Mouse (Mus musculus) forebrain, embryonic 13.5 days (tissue): ENCODE data around the gene Lamb1. TPM values are rescaled to one million over a fixed set of nuclear protein-coding genes. Genes with fewer than 3 reads are reported as not detected.

ENCODE experiments used
- ATAC-seq: fragments of 200-750 bp; cut with Nextera tagmentation; 2 replicates; pipeline ENCODE4 v1.8.0; 2017
- H3K27ac ChIP-seq: fragments of 300-500 bp; sonication (generic); 2 replicates; pipeline ENCODE4 v1.5.1; 2015; ENCODE audit warnings: inconsistent platforms, mild to moderate bottlenecking, moderate library complexity
- H3K27me3 ChIP-seq: fragments of 300-500 bp; sonication (generic); 2 replicates; pipeline ENCODE4 v1.6.1; 2015; ENCODE audit warnings: mild to moderate bottlenecking, inconsistent platforms
- H3K36me3 ChIP-seq: fragments of 300-500 bp; sonication (generic); 2 replicates; pipeline ENCODE4 v1.6.1; 2015; ENCODE audit warnings: mild to moderate bottlenecking, inconsistent platforms; ENCODE audit not compliant: poor library complexity, severe bottlenecking
- H3K4me1 ChIP-seq: fragments of 300-500 bp; sonication (generic); 2 replicates; pipeline ENCODE4 v1.6.1; 2015; ENCODE audit warnings: inconsistent platforms
- H3K4me2 ChIP-seq: fragments of 300-500 bp; sonication (generic); 2 replicates; pipeline ENCODE4 v1.6.1; 2015; ENCODE audit warnings: inconsistent platforms, mild to moderate bottlenecking, moderate library complexity
- H3K4me3 ChIP-seq: fragments of 300-500 bp; sonication (generic); 2 replicates; pipeline ENCODE4 v1.5.1; 2015; ENCODE audit warnings: mild to moderate bottlenecking, inconsistent platforms
- H3K9ac ChIP-seq: fragments of 300-500 bp; sonication (generic); 2 replicates; pipeline ENCODE4 v1.6.1; 2015; ENCODE audit warnings: mild to moderate bottlenecking, inconsistent platforms
- H3K9me3 ChIP-seq: fragments of 300-500 bp; sonication (generic); replicated peaks from 2 replicates; pipeline ENCODE4 v1.6.1; 2016; ENCODE audit warnings: inconsistent platforms
- WGBS: fragments of 180-500 bp; shearing (Covaris S2); methylation state at CpG from one replicate; pipeline ENCODE4 v1.1.7; 2015; 5-methylcytosine and 5-hydroxymethylcytosine counted together
- polyA plus RNA-seq: library from polyadenylated mRNA; unstranded; fragments of >200 nt; fragmentation: Nextera tagmentation; extraction: Ambion mirVana; gene quantifications from 2 replicates; pipeline ENCODE4 v1.2.1, GENCODE M21; 2015

Gene Lamb1
- polyA plus RNA-seq, 1 experiment from 2014 or later, result 15.2 TPM

DNA sequence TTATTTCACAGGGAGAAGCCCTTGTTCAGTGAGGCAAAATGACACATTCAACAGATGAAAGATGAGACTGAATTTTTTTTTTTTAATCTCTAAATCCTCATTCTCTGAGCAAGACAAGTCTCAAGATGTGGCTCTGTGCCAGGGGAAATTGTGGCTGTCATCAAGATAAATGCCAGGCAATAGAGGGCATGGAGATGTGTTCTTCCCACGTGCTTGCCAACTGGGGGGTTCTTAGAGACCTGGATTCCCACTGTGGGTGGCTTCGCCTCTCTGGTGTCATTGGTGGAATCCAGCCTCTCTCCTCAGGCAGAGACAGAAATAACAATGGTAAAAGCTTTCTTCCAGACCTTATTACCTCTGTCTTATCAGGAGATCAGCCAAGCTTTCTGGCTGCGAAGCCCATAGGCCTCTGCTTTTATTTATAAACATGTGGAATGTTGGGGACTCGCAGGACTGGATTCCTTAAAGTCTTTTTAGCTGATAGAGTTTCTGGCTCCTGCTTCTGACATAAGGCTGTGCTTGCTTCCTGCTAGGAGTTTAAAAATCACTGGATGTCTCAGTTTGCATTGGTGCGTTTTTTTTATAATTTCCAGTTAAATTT is 41.1 kb downstream of the Lamb1 start:
- H3K4me2 ChIP-seq, result no peak overlapping the region
- no peak for ATAC-seq
- no peaks in the 10 kb centered on the region for H3K27me3 ChIP-seq
- H3K27ac ChIP-seq, result no peak overlapping the region
- 0 out of 2 replicates have a peak, but pooled peaks cover 10% of the 10 kb centered on the region for H3K4me1 ChIP-seq
- H3K36me3 ChIP-seq, result no peaks in the 10 kb centered on the region
- WGBS, result 75% methylated on average over 5 of the region's 5 CpGs
- H3K9me3 ChIP-seq, result no peaks in the 10 kb centered on the region
- H3K4me3 ChIP-seq, result no peak overlapping the region
- H3K9ac ChIP-seq, result no peak overlapping the region

DNA sequence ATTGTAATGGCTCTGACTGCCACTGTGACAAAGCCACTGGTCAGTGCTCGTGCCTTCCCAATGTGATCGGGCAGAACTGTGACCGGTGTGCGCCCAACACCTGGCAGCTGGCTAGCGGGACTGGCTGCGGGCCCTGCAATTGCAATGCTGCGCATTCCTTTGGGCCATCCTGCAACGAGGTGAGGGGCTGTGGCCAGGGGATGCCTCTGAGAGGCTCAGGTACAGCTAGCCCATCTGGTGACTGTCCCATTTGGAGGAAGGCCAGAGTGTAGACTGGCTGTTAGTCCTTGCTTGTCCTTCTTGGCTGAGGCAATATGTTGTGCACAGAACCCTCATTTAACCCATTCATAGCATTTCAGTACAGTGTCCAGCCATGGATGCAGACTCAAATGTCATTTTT is 42.0 kb downstream of the Lamb1 start:
- Histone ChIP-seq H3K27ac (no peak overlapping the region), H3K36me3 (no peaks in the 10 kb centered on the region), H3K9ac (no peak overlapping the region), H3K27me3 (no peaks in the 10 kb centered on the region), H3K4me1 (0 out of 2 replicates have a peak, but pooled peaks cover 10% of the 10 kb centered on the region), H3K9me3 (no peaks in the 10 kb centered on the region), H3K4me3 (no peak overlapping the region), H3K4me2 (no peak overlapping the region)
- 93% methylated on average over 8 of the region's 8 CpGs for WGBS
- no peak for ATAC-seq

DNA sequence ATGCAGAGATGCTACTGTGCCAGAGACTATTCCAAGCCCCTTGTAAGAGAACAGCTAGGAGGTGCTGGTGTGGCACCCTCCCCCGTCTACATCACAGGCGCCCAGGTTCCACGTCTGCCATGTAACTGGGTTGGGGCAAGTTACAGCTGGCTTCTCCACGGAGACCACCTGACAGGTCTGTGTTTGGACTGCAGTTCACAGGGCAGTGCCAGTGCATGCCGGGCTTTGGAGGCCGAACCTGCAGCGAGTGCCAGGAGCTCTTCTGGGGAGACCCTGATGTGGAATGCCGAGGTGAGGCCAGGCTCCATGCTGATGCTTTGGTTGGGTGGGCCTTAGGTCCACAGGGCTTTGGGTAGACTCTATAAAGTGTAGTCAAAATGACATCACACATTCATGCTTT is 42.7 kb downstream of the Lamb1 start:
- ATAC-seq, result no peak

DNA sequence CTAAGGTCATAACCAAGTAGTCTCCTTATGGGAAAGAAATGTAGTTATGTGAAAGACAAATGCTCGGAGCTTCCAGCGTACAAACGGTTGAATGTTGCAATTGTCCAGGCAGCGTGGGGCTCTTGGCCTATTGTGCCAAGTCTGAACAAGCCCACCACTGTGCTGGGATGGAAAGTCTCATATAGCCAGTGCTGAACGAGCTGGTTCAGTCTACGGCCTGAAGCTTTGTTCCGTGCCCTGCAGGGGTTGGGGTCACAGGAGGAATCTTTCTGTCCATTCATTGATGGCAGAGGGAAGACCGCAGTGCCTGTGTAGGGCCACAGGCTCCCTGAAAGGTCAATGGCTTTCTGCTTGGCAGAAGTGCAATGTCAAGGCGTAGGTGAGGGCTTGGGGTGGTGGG is 45.7 kb downstream of the Lamb1 start:
- no peaks in the 10 kb centered on the region for H3K27me3 ChIP-seq
- no peak for ATAC-seq
- 34% methylated on average over 9 of the region's 9 CpGs for WGBS

More for the DNA sequence above, 42.7 kb downstream of the Lamb1 start:
- Histone ChIP-seq H3K9ac (no peak overlapping the region), H3K4me1 (0 out of 2 replicates have a peak, but pooled peaks cover 5% of the 10 kb centered on the region), H3K4me3 (no peak overlapping the region), H3K27me3 (no peaks in the 10 kb centered on the region), H3K27ac (no peak overlapping the region), H3K36me3 (no peaks in the 10 kb centered on the region), H3K9me3 (no peaks in the 10 kb centered on the region), H3K4me2 (no peak overlapping the region)
- WGBS, result 94% methylated on average over 8 of the region's 8 CpGs

DNA sequence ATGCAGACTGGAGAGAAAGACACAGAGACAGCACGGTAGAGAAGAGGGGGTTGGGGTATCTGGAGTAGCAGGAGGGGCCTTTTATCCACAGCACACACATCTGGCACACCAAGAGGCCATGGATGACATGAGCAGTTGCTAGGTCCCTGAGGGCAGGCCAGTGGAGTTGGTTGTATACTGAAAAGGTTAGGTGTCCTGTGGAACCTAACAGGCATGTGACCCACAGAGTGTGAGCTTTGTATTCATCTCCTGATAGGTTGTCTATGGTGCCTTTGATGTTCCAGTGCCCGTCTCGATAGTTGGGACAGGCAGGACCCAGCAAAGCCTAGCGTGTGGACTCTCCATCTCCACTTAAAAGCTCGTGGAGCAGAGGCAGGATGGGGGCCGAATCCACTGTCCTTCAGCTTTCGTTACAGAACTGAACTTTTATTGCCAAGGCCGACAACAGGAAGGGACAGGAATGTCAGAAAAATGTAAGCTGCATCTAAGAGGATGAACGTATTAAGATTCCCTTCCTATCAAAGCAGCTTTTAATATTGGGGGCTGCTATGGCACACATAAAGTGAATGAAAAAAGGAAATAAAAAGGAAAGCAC is 46.7 kb downstream of the Lamb1 start:
- H3K36me3 ChIP-seq, result no peaks in the 10 kb centered on the region; the same call in 1 of the 2 replicates
- H3K4me2 ChIP-seq, result no peak overlapping the region
- ATAC-seq, result no peak
- H3K4me1 ChIP-seq, result no peaks in the 10 kb centered on the region
- WGBS, result 86% methylated on average over 9 of the region's 9 CpGs
- H3K27me3 ChIP-seq, result no peaks in the 10 kb centered on the region
- no peak overlapping the region for H3K4me3 ChIP-seq
- H3K9ac ChIP-seq, result no peak overlapping the region
- no peak overlapping the region for H3K27ac ChIP-seq
- H3K9me3 ChIP-seq, result no peaks in the 10 kb centered on the region

More for the DNA sequence above, 45.7 kb downstream of the Lamb1 start:
- Histone ChIP-seq H3K4me1 (no peaks in the 10 kb centered on the region), H3K4me2 (no peak overlapping the region), H3K36me3 (no peaks in the 10 kb centered on the region; the same call in 1 of the 2 replicates), H3K27ac (no peak overlapping the region), H3K4me3 (no peak overlapping the region), H3K9ac (no peak overlapping the region), H3K9me3 (no peaks in the 10 kb centered on the region)

DNA sequence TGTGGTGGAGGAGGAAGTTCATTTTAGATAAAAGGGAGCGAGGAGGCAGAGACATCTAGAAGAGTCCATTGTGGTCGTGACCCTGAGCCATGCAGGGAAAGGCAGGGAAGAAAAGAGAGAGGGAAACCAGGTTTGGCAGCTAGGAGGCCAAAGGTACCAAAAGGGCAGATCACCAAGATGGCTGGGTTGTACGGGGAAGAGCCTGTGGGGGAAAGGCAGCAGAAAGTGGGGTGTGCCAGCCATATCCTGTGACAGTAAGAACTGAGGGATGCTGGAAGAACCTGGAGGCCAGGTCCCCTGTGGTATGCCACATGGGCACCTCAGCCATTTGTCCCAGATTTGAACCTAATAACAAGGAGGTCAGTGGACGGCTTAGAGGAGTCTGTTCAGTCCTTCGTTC is 47.2 kb downstream of the Lamb1 start:
- no peaks in the 10 kb centered on the region for H3K4me1 ChIP-seq
- no peaks in the 10 kb centered on the region for H3K9me3 ChIP-seq

DNA sequence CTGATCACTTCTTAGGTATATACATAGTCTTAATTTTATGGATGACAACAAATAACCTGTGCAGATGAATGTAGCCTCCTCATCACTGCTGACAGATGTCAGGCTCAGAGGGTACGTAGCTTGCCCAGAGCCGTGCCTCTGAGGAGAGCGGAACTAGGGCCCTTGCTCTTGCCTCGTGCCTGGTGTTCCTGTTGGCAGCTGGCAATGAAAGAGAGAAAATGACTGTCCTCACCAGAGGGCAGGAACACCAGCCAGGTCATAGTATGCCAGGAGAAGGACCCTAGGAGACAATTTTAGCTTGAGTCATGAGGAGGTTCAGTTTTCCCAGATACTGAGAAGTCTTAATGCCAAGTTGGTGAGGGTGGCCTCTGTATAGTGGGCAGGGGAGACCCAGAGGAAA is 48.1 kb downstream of the Lamb1 start:
- Histone ChIP-seq H3K27me3 (no peaks in the 10 kb centered on the region), H3K4me3 (no peak overlapping the region), H3K4me1 (no peaks in the 10 kb centered on the region), H3K36me3 (no peaks in the 10 kb centered on the region; the same call in 1 of the 2 replicates), H3K27ac (no peak overlapping the region), H3K9ac (no peak overlapping the region), H3K4me2 (no peak overlapping the region), H3K9me3 (no peaks in the 10 kb centered on the region)
- WGBS, result 94% methylated on average over 4 of the region's 4 CpGs
- no peak for ATAC-seq

More for the DNA sequence above, 47.2 kb downstream of the Lamb1 start:
- H3K4me2 ChIP-seq, result no peak overlapping the region
- 93% methylated on average over 5 of the region's 5 CpGs for WGBS
- no peak overlapping the region for H3K4me3 ChIP-seq
- no peaks in the 10 kb centered on the region; the same call in 1 of the 2 replicates for H3K36me3 ChIP-seq
- no peak overlapping the region for H3K9ac ChIP-seq
- no peaks in the 10 kb centered on the region for H3K27me3 ChIP-seq
- no peak overlapping the region for H3K27ac ChIP-seq
- no peak for ATAC-seq

DNA sequence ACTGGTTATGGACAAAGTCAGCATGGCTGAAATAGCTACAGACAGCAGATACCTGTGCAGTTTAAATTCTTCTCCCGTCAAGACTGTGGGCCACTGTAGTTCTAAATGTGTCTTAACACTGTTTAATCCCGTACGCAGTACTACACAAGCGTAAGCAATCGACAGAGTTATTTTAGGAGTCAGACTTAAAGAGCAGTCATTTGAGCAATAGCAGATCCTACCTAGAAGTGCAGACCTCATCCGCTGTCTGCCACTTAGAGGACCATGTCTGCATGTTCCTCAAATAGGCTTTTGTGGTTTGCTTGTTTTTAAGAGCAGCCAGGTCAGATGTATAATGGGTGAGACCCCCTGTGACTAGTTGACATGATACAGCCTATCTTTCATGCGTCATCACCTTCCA is 49.3 kb downstream of the Lamb1 start:
- H3K9ac ChIP-seq, result no peak overlapping the region
- no peaks in the 10 kb centered on the region; the same call in 1 of the 2 replicates for H3K36me3 ChIP-seq
- WGBS, result 96% methylated on average over 7 of the region's 7 CpGs
- H3K27me3 ChIP-seq, result no peaks in the 10 kb centered on the region
- H3K4me2 ChIP-seq, result no peak overlapping the region
- H3K9me3 ChIP-seq, result no peaks in the 10 kb centered on the region
- ATAC-seq, result no peak
- peaks cover 7% of the 10 kb centered on the region; the same call in 1 of the 2 replicates for H3K4me1 ChIP-seq
- H3K4me3 ChIP-seq, result no peak overlapping the region
- H3K27ac ChIP-seq, result no peak overlapping the region

DNA sequence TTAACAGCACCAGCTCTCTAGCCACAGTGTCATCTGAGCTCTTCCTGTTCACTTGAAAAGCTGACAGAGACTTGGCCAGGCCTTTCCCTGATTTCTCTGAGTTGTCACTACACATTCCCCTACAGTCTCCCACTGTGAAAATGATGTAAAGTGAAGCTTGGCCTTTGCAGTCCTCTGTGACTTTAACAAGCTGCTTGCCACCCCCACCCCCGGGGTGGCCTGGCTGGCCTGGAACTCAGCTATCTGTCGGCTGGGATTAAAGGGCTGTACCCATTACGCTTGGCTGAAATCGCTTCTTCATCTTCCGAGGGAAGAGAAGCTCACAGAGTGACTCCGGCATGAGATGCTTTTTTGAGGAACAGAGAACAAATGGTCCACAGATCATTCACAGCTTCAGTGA is 50.9 kb downstream of the Lamb1 start:
- Histone ChIP-seq H3K4me3 (no peak overlapping the region), H3K36me3 (no peaks in the 10 kb centered on the region; the same call in 1 of the 2 replicates), H3K27me3 (no peaks in the 10 kb centered on the region), H3K27ac (no peak overlapping the region), H3K4me2 (no peak overlapping the region), H3K4me1 (peaks cover 7% of the 10 kb centered on the region; the same call in 1 of the 2 replicates), H3K9me3 (no peaks in the 10 kb centered on the region), H3K9ac (no peak overlapping the region)
- WGBS, result 76% methylated on average over 6 of the region's 6 CpGs
- ATAC-seq, result no peak

DNA sequence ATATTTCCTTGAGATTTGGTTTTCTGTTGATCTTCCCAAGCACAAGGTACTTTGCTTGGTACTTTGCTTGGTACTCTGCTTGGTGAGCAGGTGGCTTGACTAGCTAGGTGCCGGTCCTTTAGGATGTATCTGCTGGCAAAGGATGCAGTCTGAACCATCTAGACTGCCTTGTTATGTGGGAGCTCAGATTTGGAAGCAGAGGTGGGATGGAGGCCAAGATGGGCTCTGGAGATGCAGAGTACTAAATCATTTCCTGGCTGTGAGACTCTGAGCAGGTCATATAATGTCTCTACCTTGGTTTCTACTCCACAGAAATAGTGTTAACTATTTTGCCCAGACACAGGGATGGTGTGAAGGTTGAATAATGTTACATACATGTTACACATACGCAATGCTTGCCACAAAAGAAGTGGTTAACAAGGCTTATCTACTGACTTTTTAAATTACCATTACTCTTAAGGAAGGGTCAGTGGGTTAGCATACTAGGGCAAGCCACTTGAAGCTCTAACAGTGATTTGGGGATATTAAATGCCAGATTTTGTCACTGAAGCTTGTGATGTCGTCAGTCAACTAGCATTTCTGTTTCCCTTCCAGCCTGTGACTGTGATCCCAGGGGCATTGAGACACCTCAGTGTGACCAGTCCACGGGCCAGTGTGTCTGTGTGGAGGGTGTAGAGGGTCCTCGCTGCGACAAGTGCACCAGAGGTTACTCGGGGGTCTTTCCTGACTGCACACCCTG is 52.8 kb downstream of the Lamb1 start:
- no peak for ATAC-seq
- no peaks in the 10 kb centered on the region for H3K9me3 ChIP-seq
- no peak overlapping the region for H3K9ac ChIP-seq
- H3K27me3 ChIP-seq, result no peaks in the 10 kb centered on the region
- no peak overlapping the region for H3K27ac ChIP-seq
- H3K4me3 ChIP-seq, result no peak overlapping the region
- no peaks in the 10 kb centered on the region; the same call in 1 of the 2 replicates for H3K36me3 ChIP-seq
- WGBS, result 94% methylated on average over 7 of the region's 7 CpGs
- H3K4me2 ChIP-seq, result no peak overlapping the region
- H3K4me1 ChIP-seq, result peaks cover 7% of the 10 kb centered on the region; the same call in 1 of the 2 replicates

DNA sequence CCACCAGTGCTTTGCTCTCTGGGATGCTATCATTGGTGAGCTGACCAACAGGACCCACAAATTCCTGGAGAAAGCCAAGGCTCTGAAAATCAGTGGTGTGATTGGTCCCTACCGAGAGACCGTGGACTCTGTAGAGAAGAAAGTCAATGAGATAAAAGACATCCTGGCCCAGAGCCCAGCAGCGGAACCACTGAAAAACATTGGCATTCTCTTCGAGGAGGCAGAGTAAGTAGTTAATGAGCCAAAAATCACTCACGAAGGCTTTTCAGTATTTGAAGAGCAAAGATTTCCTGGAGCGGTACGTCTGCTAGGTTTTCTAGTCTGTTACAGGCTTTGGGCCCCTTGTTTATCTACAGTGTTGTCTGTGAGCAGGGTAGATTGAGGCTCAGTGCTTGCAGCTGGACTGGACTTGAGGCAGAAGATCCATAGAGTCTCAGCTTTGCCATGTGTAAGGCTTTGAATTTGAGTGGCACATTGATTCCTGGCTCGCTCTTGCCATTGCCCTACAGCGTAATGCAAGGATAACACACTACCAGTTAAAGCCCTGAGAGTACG is 53.5 kb downstream of the Lamb1 start:
- 67% methylated on average over 10 of the region's 10 CpGs for WGBS
- no peak for ATAC-seq
- no peaks in the 10 kb centered on the region for H3K9me3 ChIP-seq
- no peak overlapping the region for H3K27ac ChIP-seq
- H3K9ac ChIP-seq, result no peak overlapping the region
- no peak overlapping the region for H3K4me3 ChIP-seq
- no peaks in the 10 kb centered on the region for H3K27me3 ChIP-seq
- no peak overlapping the region for H3K4me2 ChIP-seq
- H3K4me1 ChIP-seq, result peaks cover 7% of the 10 kb centered on the region; the same call in 1 of the 2 replicates
- H3K36me3 ChIP-seq, result no peaks in the 10 kb centered on the region; the same call in 1 of the 2 replicates

DNA sequence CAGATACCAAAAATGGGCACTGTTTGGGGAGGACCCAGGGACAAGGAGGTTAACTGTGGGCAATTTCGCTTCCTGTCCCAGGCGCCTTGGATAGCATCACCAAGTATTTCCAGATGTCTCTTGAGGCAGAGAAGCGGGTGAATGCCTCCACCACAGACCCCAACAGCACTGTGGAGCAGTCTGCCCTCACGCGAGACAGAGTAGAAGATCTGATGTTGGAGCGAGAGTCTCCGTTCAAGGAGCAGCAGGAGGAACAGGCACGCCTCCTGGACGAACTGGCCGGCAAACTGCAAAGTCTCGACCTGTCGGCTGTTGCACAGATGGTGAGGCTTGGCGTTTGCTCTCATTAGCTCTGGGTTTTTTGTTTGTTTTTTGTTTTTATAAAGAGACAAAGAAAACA is 55.8 kb downstream of the Lamb1 start:
- Histone ChIP-seq H3K4me2 (no peak overlapping the region), H3K4me3 (no peak overlapping the region), H3K4me1 (peaks cover 7% of the 10 kb centered on the region; the same call in 1 of the 2 replicates), H3K36me3 (no peaks in the 10 kb centered on the region), H3K9ac (no peak overlapping the region), H3K27me3 (no peaks in the 10 kb centered on the region), H3K27ac (no peak overlapping the region), H3K9me3 (no peaks in the 10 kb centered on the region)
- ATAC-seq, result no peak
- 85% methylated on average over 13 of the region's 13 CpGs for WGBS
